Comparison of ENCODE assay signal across 9 mouse cellular contexts in the genomic region with DNA sequence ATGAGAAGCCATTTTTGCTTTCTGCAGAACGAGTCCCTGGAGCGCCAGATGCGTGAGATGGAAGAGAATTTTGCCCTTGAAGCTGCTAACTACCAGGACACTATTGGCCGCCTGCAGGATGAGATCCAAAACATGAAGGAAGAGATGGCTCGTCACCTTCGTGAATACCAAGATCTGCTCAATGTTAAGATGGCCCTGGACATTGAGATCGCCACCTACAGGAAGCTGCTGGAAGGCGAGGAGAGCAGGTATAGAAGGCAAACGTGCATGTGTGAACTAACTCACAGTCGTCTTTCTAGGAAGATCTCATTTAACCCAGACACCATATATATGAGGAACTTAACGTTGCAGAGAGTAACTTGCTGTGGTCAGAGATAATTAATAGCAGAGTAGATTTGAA. TPM values are rescaled to one million over a fixed set of nuclear protein-coding genes. Genes with fewer than 3 reads are reported as not detected.
DNase-seq lines count a peak whose midpoint lies in the region; ATAC-seq and TF ChIP-seq lines count a peak whose summit lies in the region.
"Had no signal": no experiment of that assay in that cellular context is flagged by ENCODE, and none has a peak within 500 bp of the region (broad histone marks: within the 10 kb centered on the region; RNA-seq: fewer than 3 reads in every experiment).

No protein-coding gene starts in this region.

- no peaks in the 10 kb centered on the region for H3K79me2 ChIP-seq in CH12.LX (replicated peaks; ENCODE audit: control insufficient read depth, extremely low read depth, insufficient read depth, poor library complexity, severe bottlenecking)

- TF ChIP-seq RAD21 in CH12.LX (IDR thresholded peaks at IDR 0.05; ENCODE audit: low read depth, low read length), result peak; percentile 31

- H3K4me3 ChIP-seq in CH12.LX (replicated peaks in 1 of 3; ENCODE audit: low read depth in 2 of 3, low read length in 2 of 3, poor library complexity in 1 of 3), result no peak overlapping the region
- H3K4me3 ChIP-seq: erythroblast, embryonic 14.5 days; megakaryocyte, embryonic 14.5 days had no signal

- peaks cover 0 to 13% of the 10 kb centered on the region in 2 experiments; a peak in 2 of 4 replicates for H3K4me1 ChIP-seq in CH12.LX (ENCODE audit: control insufficient read depth in 1 of 2, insufficient read depth in 2 of 2)

- no peak overlapping the region for H3K4me2 ChIP-seq in CH12.LX (ENCODE audit: insufficient read depth, low read depth, poor library complexity, severe bottlenecking)

- TF ChIP-seq POLR2A in CH12.LX (IDR thresholded peaks at IDR 0.05; ENCODE audit: low read depth, low read length), result no peak

- dilution Hi-C loops in CH12.LX (cut with MboI; ENCODE audit: extremely low pct_ligation_motif_present, extremely low pct_unique_long_range_greater_than_20kb, low sequenced_read_pairs), result no loop called here

- H3K9ac ChIP-seq in CH12.LX (ENCODE audit: insufficient read depth, low read depth), result no peak overlapping the region

- intact Hi-C loops in gastrocnemius, postnatal 36 days (cut with DNase I), result loop anchor here (5.0 to 10.0 kb wide), 2 partner anchors 165 to 288 kb away; no protein-coding TSS in a partner anchor

- H3K27me3 ChIP-seq in CH12.LX (replicated peaks), result no peaks in the 10 kb centered on the region

- TF ChIP-seq CTCF in CH12.LX (conservative IDR thresholded peaks at IDR 0.05 in 1 of 2, IDR thresholded peaks at IDR 0.05 in 1 of 2; ENCODE audit: low read depth in 2 of 2, low read length in 2 of 2), result peak; percentile 42 to 65; a peak in 3 of 4 replicates

- no peak overlapping the region for H3K27ac ChIP-seq in CH12.LX (ENCODE audit: insufficient read depth, low read depth)

- in situ Hi-C loops in CH12.LX (cut with MboI; ENCODE audit: low pct_ligation_motif_present, low pct_unique_long_range_greater_than_20kb, low sequenced_read_pairs), result loop anchor here (10.0 kb wide), 2 partner anchors 175 to 195 kb away; no protein-coding TSS in a partner anchor

- TF ChIP-seq EP300 in CH12.LX (IDR thresholded peaks at IDR 0.05; ENCODE audit: low read length), result no peak

- peak; percentile 26 for DNase-seq in kidney, postnatal 10 days
- no peak for DNase-seq in kidney, adult 18-20 months
- peak; percentile 40 for DNase-seq in CH12.LX (ENCODE audit: extremely low read depth)
- peak; percentile 18 for DNase-seq in WW6 (ENCODE audit: low read depth, low spot score)
- DNase-seq in gastrocnemius, postnatal 36 days, result no peak
- DNase-seq in Muller cell, postnatal 12 days (ENCODE audit: inconsistent ontology term), result no peak

- ATAC-seq in megakaryocyte-erythroid progenitor cell, adult 5-6 weeks (replicated peaks; ENCODE audit: low FRiP score, low TSS enrichment, poor library complexity, severe bottlenecking), result peak; percentile 79

- no peaks in the 10 kb centered on the region for H3K9me3 ChIP-seq in CH12.LX (replicated peaks; ENCODE audit: low read length)
- H3K9me3 ChIP-seq: megakaryocyte, embryonic 14.5 days had no signal

- H3K36me3 ChIP-seq in CH12.LX (replicated peaks in 1 of 2; ENCODE audit: control insufficient read depth in 1 of 2, insufficient read depth in 1 of 2, low read length in 1 of 2), result peaks cover 23 to 55% of the 10 kb centered on the region in 2 experiments

TF ChIP-seq in CH12.LX, 34 proteins besides CTCF, POLR2A, EP300 and RAD21:
- TF ChIP-seq TCF12 (IDR thresholded peaks at IDR 0.05; ENCODE audit: low read depth, low read length) (no peak), SMC3 (IDR thresholded peaks at IDR 0.05; ENCODE audit: low read depth, low read length) (peak; percentile 58)

RNA-seq across cellular contexts. Expression of gene Vim, which starts 6.3 kb away (rescaled TPM):
- total RNA-seq in CH12.LX (2012; rRNA removed), result 124 and 153 TPM in 2 replicates
- 135 and 157 TPM in 2 replicates for total RNA-seq in CH12.LX (2014; rRNA removed)
- 140 and 164 TPM in 2 replicates for polyA plus RNA-seq in CH12.LX (2012; ENCODE audit: insufficient read length, low read depth)
- 92.3 and 119 TPM in 2 replicates for total RNA-seq in megakaryocyte-erythroid progenitor cell, adult 5-6 weeks (2014; fragmentation: Nextera tagmentation)
- total RNA-seq in megakaryocyte-erythroid progenitor cell, adult 5-6 weeks (2017), result 214 and 318 TPM in 2 replicates
- 100 to 1,000 TPM; 118 to 161 TPM for total RNA-seq in gastrocnemius, postnatal 36 days (2021)

RNA-seq across cellular contexts. Expression of gene Trdmt1, which starts 35.5 kb away (rescaled TPM):
- 8.4 and 8.8 TPM in 2 replicates for total RNA-seq in CH12.LX (2012; rRNA removed)
- total RNA-seq in CH12.LX (2014; rRNA removed), result 28.6 and 29.8 TPM in 2 replicates
- 11.2 and 11.8 TPM in 2 replicates for polyA plus RNA-seq in CH12.LX (2012; ENCODE audit: insufficient read length, low read depth)
- 7.0 and 17.3 TPM in 2 replicates for total RNA-seq in megakaryocyte-erythroid progenitor cell, adult 5-6 weeks (2014; fragmentation: Nextera tagmentation)
- total RNA-seq in megakaryocyte-erythroid progenitor cell, adult 5-6 weeks (2017), result 9.3 and 14.4 TPM in 2 replicates
- 1 to 10 TPM; 3.4 to 4.3 TPM for total RNA-seq in gastrocnemius, postnatal 36 days (2021)

Comparison
In these comparisons a context has a peak if more than half of its experiments do, and no peak if none do; other contexts are left out.
1. DNase-seq: peak in kidney, postnatal 10 days (single experiment), CH12.LX (single experiment) and WW6 (single experiment); none in kidney, adult 18-20 months (single experiment), gastrocnemius, postnatal 36 days (0 of 2) and Muller cell, postnatal 12 days (single experiment).